Mouse (Mus musculus) liver, postnatal 0 days (tissue): ENCODE results near the gene Chrnb1. TPM values are rescaled to one million over a fixed set of nuclear protein-coding genes. Genes with fewer than 3 reads are reported as not detected.

Experiments used
- ATAC-seq: fragments of 200-750 bp; cut with Nextera tagmentation; 2 replicates; pipeline ENCODE4 v1.8.0; 2017; ENCODE audit warnings: mild to moderate bottlenecking, moderate library complexity
- DNase-seq: peaks from one replicate; pipeline ENCODE4 v3.0.0-alpha.2; 2016
- H3K27ac ChIP-seq: fragments of 300-500 bp; sonication (generic); 2 replicates; pipeline ENCODE4 v1.5.1; 2014; ENCODE audit warnings: antibody characterized with exemption, moderate library complexity, mild to moderate bottlenecking, low read depth
- H3K27me3 ChIP-seq: fragments of 300-500 bp; sonication (generic); 2 replicates; pipeline ENCODE4 v1.6.1; 2014; ENCODE audit warnings: low read length, control low read depth, mixed read lengths; ENCODE audit not compliant: insufficient read depth
- H3K36me3 ChIP-seq: fragments of 300-500 bp; sonication (generic); replicated peaks from 2 replicates; pipeline ENCODE4 v1.6.1; 2014; ENCODE audit warnings: mild to moderate bottlenecking, control low read depth, low read length, moderate library complexity, mixed read lengths; ENCODE audit not compliant: insufficient read depth
- H3K4me1 ChIP-seq: fragments of 300-500 bp; sonication (generic); 2 replicates; pipeline ENCODE4 v1.6.1; 2014; ENCODE audit warnings: antibody characterized with exemption, mild to moderate bottlenecking, control low read depth; ENCODE audit not compliant: insufficient read depth
- H3K4me2 ChIP-seq: fragments of 300-500 bp; sonication (generic); 2 replicates; pipeline ENCODE4 v1.6.1; 2014; ENCODE audit warnings: low read depth, mild to moderate bottlenecking, low read length, moderate library complexity, mixed read lengths
- H3K4me3 ChIP-seq: fragments of 300-500 bp; sonication (generic); 2 replicates; pipeline ENCODE4 v1.5.1; 2014; ENCODE audit warnings: low read depth, low read length
- H3K9ac ChIP-seq: fragments of 300-500 bp; sonication (generic); replicated peaks from 2 replicates; pipeline ENCODE4 v1.6.1; 2014; ENCODE audit warnings: mild to moderate bottlenecking, moderate library complexity
- H3K9me3 ChIP-seq: fragments of 300-500 bp; sonication (generic); 2 replicates; pipeline ENCODE4 v1.6.1; 2016; ENCODE audit warnings: mild to moderate bottlenecking, control low read depth, low read length, mixed read lengths
- CTCF ChIP-seq: sonication (generic); IDR thresholded peaks from 2 replicates; pipeline ENCODE4 v1.5.1; 2016; ENCODE audit warnings: antibody characterized with exemption, low read depth
- EP300 ChIP-seq: IDR thresholded peaks from 2 replicates; pipeline ENCODE4 v1.6.1; 2016; ENCODE audit warnings: antibody characterized with exemption, low read depth, mild to moderate bottlenecking
- WGBS: fragments of 180-500 bp; shearing (Covaris S2); extraction: QIAGEN DNeasy Blood & Tissue Kit; methylation state at CpG from one replicate; pipeline ENCODE4 v1.1.7; 2014; ENCODE audit not compliant: insufficient replicate concordance; 5-methylcytosine and 5-hydroxymethylcytosine counted together
- polyA plus RNA-seq: library from polyadenylated mRNA; unstranded; fragments of >200 nt; fragmentation: Nextera tagmentation; extraction: Ambion mirVana; gene quantifications from 2 replicates; pipeline ENCODE4 v1.2.1, GENCODE M21; 2015

Gene Chrnb1
- polyA plus RNA-seq, 1 experiment from 2014 or later = 0.73 TPM

GRCm38 (mm10) chr11:69774961-69775360 is 20.8 kb downstream of the Chrnb1 start:
- Histone ChIP-seq H3K27me3 (0 out of 2 replicates have a peak, but pooled peaks cover 3% of the 10 kb centered on the region), H3K9ac (no peak overlapping the region), H3K4me2 (no peak overlapping the region), H3K27ac (no peak overlapping the region), H3K4me1 (no peaks in the 10 kb centered on the region), H3K4me3 (no peak overlapping the region), H3K36me3 (peaks cover 4% of the 10 kb centered on the region; the same call in 1 of the 2 replicates), H3K9me3 (no peaks in the 10 kb centered on the region)
- WGBS = 43% methylated on average over 5 of the region's 5 CpGs
- ATAC-seq (no peak), DNase-seq (no peak)
- TF ChIP-seq CTCF (no peak), EP300 (no peak)

- TF ChIP-seq CTCF (no peak), EP300 (no peak)
- Histone ChIP-seq H3K4me2 (peak overlapping the region; percentile 88), H3K27ac (peak overlapping the region; percentile 37), H3K36me3 (0 out of 2 replicates have a peak, but pooled peaks cover 2% of the 10 kb centered on the region), H3K9ac (no peak overlapping the region), H3K4me3 (no peak overlapping the region), H3K27me3 (no peaks in the 10 kb centered on the region), H3K9me3 (no peaks in the 10 kb centered on the region), H3K4me1 (peaks cover 11% of the 10 kb centered on the region)
- DNase-seq (no peak), ATAC-seq (0 out of 2 replicates have a peak, but pooled peaks have one; percentile 17)
- 63% methylated on average over 4 of the region's 4 CpGs for WGBS
Measured at GRCm38 (mm10) chr11:69767625-69767909, 28.2 kb downstream of the Chrnb1 start.

- H3K9ac ChIP-seq = no peak overlapping the region
- DNase-seq = no peak
- no peak for TF ChIP-seq CTCF
- TF ChIP-seq EP300 = no peak
- peak overlapping the region; percentile 85 for H3K4me3 ChIP-seq
- WGBS = 63% methylated on average over 13 of the region's 13 CpGs
- peak overlapping the region; percentile 88 for H3K4me2 ChIP-seq
- H3K27me3 ChIP-seq = no peaks in the 10 kb centered on the region
- peaks cover 11% of the 10 kb centered on the region for H3K4me1 ChIP-seq
- no peak for ATAC-seq
- no peaks in the 10 kb centered on the region for H3K9me3 ChIP-seq
- H3K27ac ChIP-seq = peak overlapping the region; percentile 91
- H3K36me3 ChIP-seq = 0 out of 2 replicates have a peak, but pooled peaks cover 2% of the 10 kb centered on the region
Measured at GRCm38 (mm10) chr11:69766872-69767624, 28.7 kb downstream of the Chrnb1 start.

- peak; percentile 77 for DNase-seq
- H3K9me3 ChIP-seq = no peaks in the 10 kb centered on the region
- H3K4me2 ChIP-seq = peak overlapping the region; percentile 88
- 0 out of 2 replicates have a peak, but pooled peaks cover 2% of the 10 kb centered on the region for H3K36me3 ChIP-seq
- H3K27ac ChIP-seq = peak overlapping the region; percentile 91
- H3K9ac ChIP-seq = peak overlapping the region; percentile 89
- no peaks in the 10 kb centered on the region for H3K27me3 ChIP-seq
- WGBS = 1% methylated on average over 35 of the region's 37 CpGs
- H3K4me1 ChIP-seq = peaks cover 11% of the 10 kb centered on the region
- peak; percentile 81 for ATAC-seq
- TF ChIP-seq EP300 = no peak
- no peak for TF ChIP-seq CTCF
- peak overlapping the region; percentile 85 for H3K4me3 ChIP-seq
Measured at GRCm38 (mm10) chr11:69766126-69766609, 29.6 kb downstream of the Chrnb1 start.

GRCm38 (mm10) chr11:69765221-69766125 is 30.3 kb downstream of the Chrnb1 start, which contains the start of gene Zbtb4:
Zbtb4 (plus strand) TSS chr11:69765912.
- 22% methylated on average over 30 of the region's 55 CpGs for WGBS
- ATAC-seq (peak; percentile 66), DNase-seq (peak; percentile 59)

GRCm38 (mm10) chr11:69763551-69763950 is 32.2 kb downstream of the Chrnb1 start:
- Histone ChIP-seq H3K4me2 (no peak overlapping the region), H3K36me3 (no peaks in the 10 kb centered on the region), H3K9ac (no peak overlapping the region), H3K27ac (no peak overlapping the region), H3K9me3 (no peaks in the 10 kb centered on the region), H3K27me3 (no peaks in the 10 kb centered on the region), H3K4me1 (peaks cover 22% of the 10 kb centered on the region), H3K4me3 (no peak overlapping the region)
- peak; percentile 54 for TF ChIP-seq CTCF
- TF ChIP-seq EP300 = no peak
- ATAC-seq (no peak), DNase-seq (no peak)
- WGBS = 77% methylated on average over 7 of the region's 7 CpGs

More at GRCm38 (mm10) chr11:69765221-69766125, 30.3 kb downstream of the Chrnb1 start, which contains the start of gene Zbtb4:
- Histone ChIP-seq H3K4me1 (peaks cover 11% of the 10 kb centered on the region), H3K27me3 (no peaks in the 10 kb centered on the region), H3K36me3 (no peaks in the 10 kb centered on the region), H3K4me2 (peak within 1 kb of the TSS; percentile 88), H3K4me3 (peak within 1 kb of the TSS; percentile 85), H3K9ac (peak within 1 kb of the TSS; percentile 89), H3K27ac (peak within 1 kb of the TSS; percentile 91), H3K9me3 (no peaks in the 10 kb centered on the region)
- no peak for TF ChIP-seq CTCF
- no peak for TF ChIP-seq EP300
